Mouse (Mus musculus) splenic B cell, adult 2 months (primary cell): ENCODE results near the gene Galnt15.

Experiments used
- DNase-seq: peaks from one replicate; pipeline ENCODE4 v3.0.0-alpha.2; 2011; ENCODE audit warnings: low read depth, low spot score
- H3K27me3 ChIP-seq: 2 replicates; pipeline ENCODE4 v1.6.1; 2012; ENCODE audit warnings: mild to moderate bottlenecking, low read length, moderate library complexity, mixed read lengths; ENCODE audit not compliant: control insufficient read depth, poor library complexity, insufficient read depth, severe bottlenecking
- H3K36me3 ChIP-seq: 2 replicates; pipeline ENCODE4 v1.6.1; 2012; ENCODE audit warnings: mild to moderate bottlenecking, low read length, moderate library complexity, mixed read lengths; ENCODE audit not compliant: control insufficient read depth, poor library complexity, insufficient read depth, severe bottlenecking

The Galnt15 gene

GRCm38 (mm10) chr14:32021967-32022366 is 6.8 kb upstream of the Galnt15 start:
- H3K27me3 ChIP-seq, result no peaks in the 10 kb centered on the region
- DNase-seq, result no peak
- H3K36me3 ChIP-seq, result no peaks in the 10 kb centered on the region

- Histone ChIP-seq H3K36me3 (no peaks in the 10 kb centered on the region), H3K27me3 (no peaks in the 10 kb centered on the region)
- DNase-seq, result peak; percentile 29
These were observed 6.3 kb upstream of the Galnt15 start for GRCm38 (mm10) chr14:32022450-32022849.

GRCm38 (mm10) chr14:32023891-32024290 is 4.9 kb upstream of the Galnt15 start:
- Histone ChIP-seq H3K27me3 (no peaks in the 10 kb centered on the region), H3K36me3 (no peaks in the 10 kb centered on the region)
- DNase-seq, result no peak

GRCm38 (mm10) chr14:32027218-32027617 is 1.6 kb upstream of the Galnt15 start:
- DNase-seq, result no peak
- Histone ChIP-seq H3K36me3 (no peaks in the 10 kb centered on the region), H3K27me3 (no peaks in the 10 kb centered on the region)

GRCm38 (mm10) chr14:32029411-32029992 is 713 bp downstream of the Galnt15 start:
- DNase-seq, result no peak
- H3K36me3 ChIP-seq, result no peaks in the 10 kb centered on the region
- no peaks in the 10 kb centered on the region for H3K27me3 ChIP-seq

GRCm38 (mm10) chr14:32030073-32030472 is 1.3 kb downstream of the Galnt15 start:
- Histone ChIP-seq H3K27me3 (no peaks in the 10 kb centered on the region), H3K36me3 (no peaks in the 10 kb centered on the region)
- no peak for DNase-seq

- Histone ChIP-seq H3K27me3 (no peaks in the 10 kb centered on the region), H3K36me3 (no peaks in the 10 kb centered on the region)
- DNase-seq, result peak; percentile 64
These were observed 3.7 kb downstream of the Galnt15 start for GRCm38 (mm10) chr14:32032522-32032921.

- Histone ChIP-seq H3K36me3 (no peaks in the 10 kb centered on the region), H3K27me3 (no peaks in the 10 kb centered on the region)
- no peak for DNase-seq
These were observed 7.7 kb downstream of the Galnt15 start for GRCm38 (mm10) chr14:32036482-32036881.

GRCm38 (mm10) chr14:32037661-32038252 is 9.0 kb downstream of the Galnt15 start:
- no peak for DNase-seq
- no peaks in the 10 kb centered on the region for H3K36me3 ChIP-seq
- H3K27me3 ChIP-seq, result no peaks in the 10 kb centered on the region

GRCm38 (mm10) chr14:32042108-32042507 is 13.3 kb downstream of the Galnt15 start:
- H3K36me3 ChIP-seq, result no peaks in the 10 kb centered on the region
- DNase-seq, result no peak

GRCm38 (mm10) chr14:32046357-32046756 is 17.6 kb downstream of the Galnt15 start:
- Histone ChIP-seq H3K36me3 (no peaks in the 10 kb centered on the region), H3K27me3 (no peaks in the 10 kb centered on the region)
- DNase-seq, result no peak

More at GRCm38 (mm10) chr14:32042108-32042507, 13.3 kb downstream of the Galnt15 start:
- H3K27me3 ChIP-seq, result no peaks in the 10 kb centered on the region

GRCm38 (mm10) chr14:32050171-32050570 is 21.4 kb downstream of the Galnt15 start:
- no peaks in the 10 kb centered on the region for H3K27me3 ChIP-seq
- H3K36me3 ChIP-seq, result no peaks in the 10 kb centered on the region
- no peak for DNase-seq

GRCm38 (mm10) chr14:32053895-32054294 is 25.1 kb downstream of the Galnt15 start:
- no peak for DNase-seq
- H3K36me3 ChIP-seq, result no peaks in the 10 kb centered on the region
- no peaks in the 10 kb centered on the region for H3K27me3 ChIP-seq

GRCm38 (mm10) chr14:32054788-32055187 is 26.0 kb downstream of the Galnt15 start:
- DNase-seq, result no peak
- no peaks in the 10 kb centered on the region for H3K36me3 ChIP-seq
- H3K27me3 ChIP-seq, result no peaks in the 10 kb centered on the region

- Histone ChIP-seq H3K36me3 (no peaks in the 10 kb centered on the region), H3K27me3 (no peaks in the 10 kb centered on the region)
- no peak for DNase-seq
These were observed 27.0 kb downstream of the Galnt15 start for GRCm38 (mm10) chr14:32055781-32056180.

GRCm38 (mm10) chr14:32056675-32057074 is 27.9 kb downstream of the Galnt15 start:
- DNase-seq, result peak; percentile 29
- no peaks in the 10 kb centered on the region for H3K36me3 ChIP-seq
- H3K27me3 ChIP-seq, result no peaks in the 10 kb centered on the region
